Mouse (Mus musculus): ENCODE results near the gene Olfr1395. TPM values are rescaled to one million over a fixed set of nuclear protein-coding genes. Genes with fewer than 3 reads are reported as not detected.

Olfr1395 gene
- polyA plus RNA-seq, 1 experiment from 2014 or later: not detected

- Histone ChIP-seq H3K27ac (ENCODE audit: low read length) (no peak overlapping the region), H3K4me1 (ENCODE audit: control insufficient read depth, insufficient read depth, low read length) (0 out of 2 replicates have a peak, but pooled peaks cover 4% of the 10 kb centered on the region), H3K27me3 (ENCODE audit: control insufficient read depth, insufficient read depth, low read length) (no peaks in the 10 kb centered on the region), H3K9me3 (ENCODE audit: control insufficient read depth, low read depth, low read length) (no peaks in the 10 kb centered on the region), H3K4me3 (ENCODE audit: low read depth, low read length) (no peak overlapping the region), H3K36me3 (ENCODE audit: control insufficient read depth, insufficient read depth, low read length) (no peaks in the 10 kb centered on the region), H3K4me2 (replicated peaks; ENCODE audit: low read depth, low read length) (no peak overlapping the region), H3K9ac (replicated peaks; ENCODE audit: low read depth, low read length) (no peak overlapping the region)
- ATAC-seq (ENCODE audit: insufficient number of reproducible peaks, insufficient read depth, low FRiP score, low read depth): no peak
- 47% methylated on average over 10 of the region's 10 CpGs for WGBS
Measured at GRCm38 (mm10) chr11:49107650-49108537, 34.2 kb upstream of the Olfr1395 start.

DNA sequence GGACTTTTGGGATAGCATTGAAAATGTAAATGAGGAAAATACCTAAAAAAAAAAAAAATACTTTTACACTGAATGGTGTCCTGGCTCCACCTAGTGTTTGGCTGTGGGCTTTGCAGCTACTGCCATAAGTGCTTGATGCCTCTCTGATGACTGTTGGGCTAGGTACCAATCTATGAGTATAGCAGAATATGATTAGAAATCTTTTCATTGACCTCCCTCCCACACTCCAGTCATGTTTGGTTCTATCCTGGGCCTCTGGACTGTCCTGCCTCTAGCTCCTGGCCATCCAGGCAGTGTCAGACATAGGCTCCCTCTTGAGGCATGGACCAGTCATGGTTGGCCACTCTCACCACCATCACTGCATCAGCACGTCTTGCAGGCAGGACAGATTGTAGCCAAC lies 33.2 kb upstream of the Olfr1395 start:
- no peaks in the 10 kb centered on the region for H3K36me3 ChIP-seq (ENCODE audit: control insufficient read depth, insufficient read depth, low read length)
- ATAC-seq (ENCODE audit: insufficient number of reproducible peaks, insufficient read depth, low FRiP score, low read depth): no peak; the same call in 1 of the 2 replicates
- H3K9me3 ChIP-seq (ENCODE audit: control insufficient read depth, low read depth, low read length): no peaks in the 10 kb centered on the region
- WGBS: 50% methylated on average over 1 of the region's 1 CpGs
- H3K27me3 ChIP-seq (ENCODE audit: control insufficient read depth, insufficient read depth, low read length): no peaks in the 10 kb centered on the region
- H3K4me1 ChIP-seq (ENCODE audit: control insufficient read depth, insufficient read depth, low read length): 0 out of 2 replicates have a peak, but pooled peaks cover 4% of the 10 kb centered on the region
- H3K4me3 ChIP-seq (ENCODE audit: low read depth, low read length): no peak overlapping the region
- no peak overlapping the region for H3K4me2 ChIP-seq (replicated peaks; ENCODE audit: low read depth, low read length)
- no peak overlapping the region for H3K27ac ChIP-seq (ENCODE audit: low read length)
- H3K9ac ChIP-seq (replicated peaks; ENCODE audit: low read depth, low read length): no peak overlapping the region

DNA sequence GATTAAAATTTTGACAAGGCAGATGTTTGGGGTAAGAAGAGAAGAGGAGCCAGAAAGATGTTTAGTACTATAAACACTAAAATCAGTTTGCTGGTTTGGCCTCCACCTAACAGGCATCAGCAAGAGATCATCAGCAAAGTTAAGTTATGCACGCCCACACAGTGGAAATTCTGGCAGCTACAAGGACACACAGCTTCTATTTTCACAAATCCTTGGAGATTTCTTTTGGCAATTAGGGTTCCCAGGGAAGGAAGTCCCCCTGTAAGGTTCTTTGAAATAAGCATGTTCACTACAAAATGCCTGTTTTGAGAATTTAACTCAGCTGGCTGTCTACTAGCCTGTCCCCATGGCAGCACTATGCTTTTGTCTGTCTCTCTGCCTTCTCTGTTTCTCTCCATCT lies 31.1 kb upstream of the Olfr1395 start:
- Histone ChIP-seq H3K27ac (ENCODE audit: low read length) (no peak overlapping the region), H3K4me3 (ENCODE audit: low read depth, low read length) (no peak overlapping the region), H3K36me3 (ENCODE audit: control insufficient read depth, insufficient read depth, low read length) (no peaks in the 10 kb centered on the region), H3K4me2 (replicated peaks; ENCODE audit: low read depth, low read length) (no peak overlapping the region), H3K9ac (replicated peaks; ENCODE audit: low read depth, low read length) (no peak overlapping the region), H3K27me3 (ENCODE audit: control insufficient read depth, insufficient read depth, low read length) (no peaks in the 10 kb centered on the region), H3K9me3 (ENCODE audit: control insufficient read depth, low read depth, low read length) (no peaks in the 10 kb centered on the region), H3K4me1 (ENCODE audit: control insufficient read depth, insufficient read depth, low read length) (0 out of 2 replicates have a peak, but pooled peaks cover 4% of the 10 kb centered on the region)
- no peak for ATAC-seq (ENCODE audit: insufficient number of reproducible peaks, insufficient read depth, low FRiP score, low read depth)
- 69% methylated on average over 1 of the region's 1 CpGs for WGBS

DNA sequence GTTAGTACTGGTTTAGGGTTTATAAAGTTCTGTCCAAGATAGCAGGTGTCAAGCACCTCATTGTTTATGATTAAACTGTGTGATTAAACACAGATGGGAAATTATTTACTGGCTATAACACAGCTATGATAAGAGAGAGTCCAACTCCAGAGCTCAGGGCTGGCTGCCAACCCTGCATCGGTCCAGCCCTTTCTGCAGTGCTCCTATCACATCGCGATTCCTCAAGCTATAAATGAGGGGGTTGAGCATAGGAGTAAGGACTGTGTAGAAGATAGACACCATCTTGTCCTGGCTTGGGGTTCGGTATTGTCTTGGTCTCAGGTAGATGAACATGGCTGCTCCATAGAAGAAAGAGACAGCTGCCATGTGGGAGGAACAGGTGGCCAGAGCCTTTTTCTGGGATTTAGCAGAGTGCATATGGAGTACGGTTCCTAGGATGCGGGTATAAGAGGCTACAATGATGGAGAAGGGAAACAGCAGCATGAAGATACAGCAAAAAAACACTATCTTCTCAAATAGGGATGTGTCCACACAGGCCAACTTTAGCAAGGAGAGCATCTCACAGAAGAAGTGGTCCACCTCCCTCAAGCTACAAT lies 29.4 kb upstream of the Olfr1395 start:
- no peaks in the 10 kb centered on the region for H3K9me3 ChIP-seq (ENCODE audit: control insufficient read depth, low read depth, low read length)
- no peak for ATAC-seq (ENCODE audit: insufficient number of reproducible peaks, insufficient read depth, low FRiP score, low read depth)
- no peak overlapping the region for H3K4me2 ChIP-seq (replicated peaks; ENCODE audit: low read depth, low read length)
- H3K27ac ChIP-seq (ENCODE audit: low read length): no peak overlapping the region
- H3K36me3 ChIP-seq (ENCODE audit: control insufficient read depth, insufficient read depth, low read length): no peaks in the 10 kb centered on the region
- H3K4me3 ChIP-seq (ENCODE audit: low read depth, low read length): no peak overlapping the region
- H3K27me3 ChIP-seq (ENCODE audit: control insufficient read depth, insufficient read depth, low read length): no peaks in the 10 kb centered on the region
- H3K9ac ChIP-seq (replicated peaks; ENCODE audit: low read depth, low read length): no peak overlapping the region
- H3K4me1 ChIP-seq (ENCODE audit: control insufficient read depth, insufficient read depth, low read length): 0 out of 2 replicates have a peak, but pooled peaks cover 3% of the 10 kb centered on the region
- WGBS: 63% methylated on average over 6 of the region's 6 CpGs

DNA sequence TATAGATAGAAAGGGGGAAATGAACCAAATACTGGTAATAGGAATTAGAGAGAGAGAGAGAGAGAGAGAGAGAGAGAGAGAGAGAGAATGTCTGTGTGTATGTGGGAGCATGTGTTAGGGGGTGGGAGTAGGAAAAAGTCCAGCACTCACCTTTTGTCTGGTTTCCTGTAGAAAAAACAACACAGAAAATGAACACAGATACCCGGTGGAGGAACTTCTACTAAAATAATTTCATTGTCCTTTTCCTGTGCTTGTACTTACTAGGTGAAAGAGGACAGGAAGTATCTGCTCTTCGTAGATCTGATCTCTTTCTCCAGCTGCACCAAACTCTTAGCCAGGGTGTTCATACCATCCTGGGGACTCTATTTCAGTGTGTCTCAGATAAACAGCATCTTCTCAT lies 27.9 kb upstream of the Olfr1395 start:
- ATAC-seq (ENCODE audit: insufficient number of reproducible peaks, insufficient read depth, low FRiP score, low read depth): no peak
- no peaks in the 10 kb centered on the region for H3K27me3 ChIP-seq (ENCODE audit: control insufficient read depth, insufficient read depth, low read length)
- 72% methylated on average over 2 of the region's 2 CpGs for WGBS
- H3K9ac ChIP-seq (replicated peaks; ENCODE audit: low read depth, low read length): no peak overlapping the region
- H3K4me3 ChIP-seq (ENCODE audit: low read depth, low read length): no peak overlapping the region
- no peaks in the 10 kb centered on the region for H3K4me1 ChIP-seq (ENCODE audit: control insufficient read depth, insufficient read depth, low read length)
- H3K36me3 ChIP-seq (ENCODE audit: control insufficient read depth, insufficient read depth, low read length): no peaks in the 10 kb centered on the region
- H3K27ac ChIP-seq (ENCODE audit: low read length): no peak overlapping the region
- no peak overlapping the region for H3K4me2 ChIP-seq (replicated peaks; ENCODE audit: low read depth, low read length)
- no peaks in the 10 kb centered on the region for H3K9me3 ChIP-seq (ENCODE audit: control insufficient read depth, low read depth, low read length)

DNA sequence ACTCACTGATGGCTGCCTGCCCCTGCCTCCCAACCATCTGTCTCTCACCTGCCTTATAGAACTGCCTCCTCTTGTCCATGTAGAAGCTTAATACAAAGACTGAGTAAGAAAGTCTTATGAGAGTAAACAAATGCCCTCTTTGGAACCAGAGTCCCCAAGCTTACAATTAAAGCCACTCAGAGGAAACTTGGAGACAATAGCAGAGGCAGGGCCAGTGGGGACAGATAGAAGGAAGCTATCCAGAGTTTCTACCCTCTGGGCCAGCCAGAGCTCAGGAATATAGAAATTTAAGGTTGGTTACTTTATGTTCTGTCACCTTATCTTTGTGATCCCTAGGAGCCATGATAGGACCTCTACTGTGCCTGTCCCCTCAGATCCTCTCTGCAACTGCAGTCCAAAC lies 27.3 kb upstream of the Olfr1395 start, which contains the start of gene Olfr1396:
Gene Olfr1396 (minus strand): TSS at position 101 of the 400 bp plus-strand sequence.
- no peaks in the 10 kb centered on the region for H3K9me3 ChIP-seq (ENCODE audit: control insufficient read depth, low read depth, low read length)
- no peaks in the 10 kb centered on the region for H3K4me1 ChIP-seq (ENCODE audit: control insufficient read depth, insufficient read depth, low read length)
- ATAC-seq (ENCODE audit: insufficient number of reproducible peaks, insufficient read depth, low FRiP score, low read depth): no peak
- H3K4me3 ChIP-seq (ENCODE audit: low read depth, low read length): no peak within 1 kb of the TSS
- H3K9ac ChIP-seq (replicated peaks; ENCODE audit: low read depth, low read length): no peak within 1 kb of the TSS
- H3K27ac ChIP-seq (ENCODE audit: low read length): no peak within 1 kb of the TSS
- H3K4me2 ChIP-seq (replicated peaks; ENCODE audit: low read depth, low read length): no peak within 1 kb of the TSS
- H3K27me3 ChIP-seq (ENCODE audit: control insufficient read depth, insufficient read depth, low read length): no peaks in the 10 kb centered on the region
- no peaks in the 10 kb centered on the region for H3K36me3 ChIP-seq (ENCODE audit: control insufficient read depth, insufficient read depth, low read length)

- Histone ChIP-seq H3K27me3 (ENCODE audit: control insufficient read depth, insufficient read depth, low read length) (no peaks in the 10 kb centered on the region), H3K4me2 (replicated peaks; ENCODE audit: low read depth, low read length) (no peak overlapping the region), H3K27ac (ENCODE audit: low read length) (no peak overlapping the region), H3K4me1 (ENCODE audit: control insufficient read depth, insufficient read depth, low read length) (no peaks in the 10 kb centered on the region), H3K4me3 (ENCODE audit: low read depth, low read length) (no peak overlapping the region), H3K9me3 (ENCODE audit: control insufficient read depth, low read depth, low read length) (no peaks in the 10 kb centered on the region), H3K36me3 (ENCODE audit: control insufficient read depth, insufficient read depth, low read length) (no peaks in the 10 kb centered on the region), H3K9ac (replicated peaks; ENCODE audit: low read depth, low read length) (no peak overlapping the region)
- ATAC-seq (ENCODE audit: insufficient number of reproducible peaks, insufficient read depth, low FRiP score, low read depth): no peak
- 81% methylated on average over 3 of the region's 3 CpGs for WGBS
Measured at GRCm38 (mm10) chr11:49119635-49120034, 22.4 kb upstream of the Olfr1395 start.

- ATAC-seq (ENCODE audit: insufficient number of reproducible peaks, insufficient read depth, low FRiP score, low read depth): no peak
- 85% methylated on average over 2 of the region's 2 CpGs for WGBS
- H3K27me3 ChIP-seq (ENCODE audit: control insufficient read depth, insufficient read depth, low read length): no peaks in the 10 kb centered on the region
Measured at GRCm38 (mm10) chr11:49124169-49124568, 17.9 kb upstream of the Olfr1395 start.

More at GRCm38 (mm10) chr11:49124169-49124568, 17.9 kb upstream of the Olfr1395 start:
- Histone ChIP-seq H3K4me3 (ENCODE audit: low read depth, low read length) (no peak overlapping the region), H3K9me3 (ENCODE audit: control insufficient read depth, low read depth, low read length) (no peaks in the 10 kb centered on the region), H3K9ac (replicated peaks; ENCODE audit: low read depth, low read length) (no peak overlapping the region), H3K27ac (ENCODE audit: low read length) (no peak overlapping the region), H3K36me3 (ENCODE audit: control insufficient read depth, insufficient read depth, low read length) (no peaks in the 10 kb centered on the region), H3K4me2 (replicated peaks; ENCODE audit: low read depth, low read length) (no peak overlapping the region), H3K4me1 (ENCODE audit: control insufficient read depth, insufficient read depth, low read length) (no peaks in the 10 kb centered on the region)

Measured in stomach, embryonic 14.5 days (tissue).